Mouse (Mus musculus) liver, postnatal 0 days (tissue): Measurements from ENCODE around the gene Nek5. TPM values are rescaled to one million over a fixed set of nuclear protein-coding genes. Genes with fewer than 3 reads are reported as not detected.

Source experiments
- ATAC-seq: fragments of 200-750 bp; cut with Nextera tagmentation; 2 replicates; pipeline ENCODE4 v1.8.0; 2017; ENCODE audit warnings: mild to moderate bottlenecking, moderate library complexity
- DNase-seq: peaks from one replicate; pipeline ENCODE4 v3.0.0-alpha.2; 2016
- H3K27ac ChIP-seq: fragments of 300-500 bp; sonication (generic); 2 replicates; pipeline ENCODE4 v1.5.1; 2014; ENCODE audit warnings: antibody characterized with exemption, moderate library complexity, mild to moderate bottlenecking, low read depth
- H3K27me3 ChIP-seq: fragments of 300-500 bp; sonication (generic); 2 replicates; pipeline ENCODE4 v1.6.1; 2014; ENCODE audit warnings: low read length, control low read depth, mixed read lengths; ENCODE audit not compliant: insufficient read depth
- H3K36me3 ChIP-seq: fragments of 300-500 bp; sonication (generic); replicated peaks from 2 replicates; pipeline ENCODE4 v1.6.1; 2014; ENCODE audit warnings: mild to moderate bottlenecking, control low read depth, low read length, moderate library complexity, mixed read lengths; ENCODE audit not compliant: insufficient read depth
- H3K4me1 ChIP-seq: fragments of 300-500 bp; sonication (generic); 2 replicates; pipeline ENCODE4 v1.6.1; 2014; ENCODE audit warnings: antibody characterized with exemption, mild to moderate bottlenecking, control low read depth; ENCODE audit not compliant: insufficient read depth
- H3K4me2 ChIP-seq: fragments of 300-500 bp; sonication (generic); 2 replicates; pipeline ENCODE4 v1.6.1; 2014; ENCODE audit warnings: low read depth, mild to moderate bottlenecking, low read length, moderate library complexity, mixed read lengths
- H3K4me3 ChIP-seq: fragments of 300-500 bp; sonication (generic); 2 replicates; pipeline ENCODE4 v1.5.1; 2014; ENCODE audit warnings: low read depth, low read length
- H3K9ac ChIP-seq: fragments of 300-500 bp; sonication (generic); replicated peaks from 2 replicates; pipeline ENCODE4 v1.6.1; 2014; ENCODE audit warnings: mild to moderate bottlenecking, moderate library complexity
- H3K9me3 ChIP-seq: fragments of 300-500 bp; sonication (generic); 2 replicates; pipeline ENCODE4 v1.6.1; 2016; ENCODE audit warnings: mild to moderate bottlenecking, control low read depth, low read length, mixed read lengths
- CTCF ChIP-seq: sonication (generic); IDR thresholded peaks from 2 replicates; pipeline ENCODE4 v1.5.1; 2016; ENCODE audit warnings: antibody characterized with exemption, low read depth
- EP300 ChIP-seq: IDR thresholded peaks from 2 replicates; pipeline ENCODE4 v1.6.1; 2016; ENCODE audit warnings: antibody characterized with exemption, low read depth, mild to moderate bottlenecking
- WGBS: fragments of 180-500 bp; shearing (Covaris S2); extraction: QIAGEN DNeasy Blood & Tissue Kit; methylation state at CpG from one replicate; pipeline ENCODE4 v1.1.7; 2014; ENCODE audit not compliant: insufficient replicate concordance; 5-methylcytosine and 5-hydroxymethylcytosine counted together
- polyA plus RNA-seq: library from polyadenylated mRNA; unstranded; fragments of >200 nt; fragmentation: Nextera tagmentation; extraction: Ambion mirVana; gene quantifications from 2 replicates; pipeline ENCODE4 v1.2.1, GENCODE M21; 2015

The Nek5 gene
- polyA plus RNA-seq, 1 experiment from 2014 or later, result 0.26 TPM

- Histone ChIP-seq H3K4me3 (peak within 1 kb of the TSS; percentile 95), H3K9ac (peak within 1 kb of the TSS; percentile 86), H3K36me3 (peaks cover 6% of the 10 kb centered on the region), H3K27me3 (no peaks in the 10 kb centered on the region), H3K9me3 (no peaks in the 10 kb centered on the region), H3K4me2 (peak within 1 kb of the TSS; percentile 92), H3K4me1 (peaks cover 28% of the 10 kb centered on the region), H3K27ac (peak within 1 kb of the TSS; percentile 75)
- under 1% methylated on average over 43 of the region's 46 CpGs for WGBS
- ATAC-seq, result peak; percentile 61
- peak; percentile 74 for DNase-seq
- no peak for TF ChIP-seq EP300
- no peak for TF ChIP-seq CTCF
Observed at GRCm38 (mm10) chr8:22059821-22060445, 64.9 kb downstream of the Nek5 start, which contains the start of gene Atp7b. Gene Atp7b, minus strand, starts transcription at chr8:22060305.

GRCm38 (mm10) chr8:22059153-22059738 lies 65.6 kb downstream of the Nek5 start:
- no peaks in the 10 kb centered on the region for H3K9me3 ChIP-seq
- H3K36me3 ChIP-seq, result peaks cover 5% of the 10 kb centered on the region
- H3K27ac ChIP-seq, result peak overlapping the region; percentile 75
- peak overlapping the region; percentile 95 for H3K4me3 ChIP-seq
- TF ChIP-seq CTCF, result no peak
- H3K4me2 ChIP-seq, result peak overlapping the region; percentile 92
- H3K4me1 ChIP-seq, result peaks cover 35% of the 10 kb centered on the region
- no peaks in the 10 kb centered on the region for H3K27me3 ChIP-seq
- 25% methylated on average over 11 of the region's 11 CpGs for WGBS
- no peak for ATAC-seq
- peak overlapping the region; percentile 86 for H3K9ac ChIP-seq
- no peak for DNase-seq

- Histone ChIP-seq H3K27me3 (no peaks in the 10 kb centered on the region), H3K9me3 (no peaks in the 10 kb centered on the region), H3K4me3 (peak overlapping the region; percentile 95), H3K9ac (peak overlapping the region; percentile 19; the same call in 1 of the 2 replicates), H3K4me2 (peak overlapping the region; percentile 92), H3K36me3 (no peaks in the 10 kb centered on the region; the same call in 1 of the 2 replicates), H3K4me1 (peaks cover 38% of the 10 kb centered on the region), H3K27ac (peak overlapping the region; percentile 31)
- ATAC-seq, result no peak
- DNase-seq, result no peak
- TF ChIP-seq EP300 (peak; percentile 84), CTCF (no peak)
- WGBS, result 40% methylated on average over 9 of the region's 9 CpGs
Observed at GRCm38 (mm10) chr8:22058368-22058767, 66.5 kb downstream of the Nek5 start.

GRCm38 (mm10) chr8:22056850-22057249 lies 68.0 kb downstream of the Nek5 start:
- Histone ChIP-seq H3K4me3 (no peak overlapping the region), H3K4me2 (no peak overlapping the region), H3K9ac (no peak overlapping the region), H3K4me1 (peaks cover 37% of the 10 kb centered on the region), H3K9me3 (no peaks in the 10 kb centered on the region), H3K27ac (no peak overlapping the region), H3K36me3 (no peaks in the 10 kb centered on the region), H3K27me3 (no peaks in the 10 kb centered on the region)
- DNase-seq (no peak), ATAC-seq (no peak)
- no peak for TF ChIP-seq CTCF
- no peak for TF ChIP-seq EP300
- 59% methylated on average over 3 of the region's 3 CpGs for WGBS

GRCm38 (mm10) chr8:22055492-22055877 lies 69.4 kb downstream of the Nek5 start:
- H3K9me3 ChIP-seq, result no peaks in the 10 kb centered on the region
- H3K4me1 ChIP-seq, result peaks cover 29% of the 10 kb centered on the region
- 71% methylated on average over 2 of the region's 2 CpGs for WGBS
- TF ChIP-seq EP300 (no peak), CTCF (no peak)
- peak overlapping the region; percentile 79 for H3K27ac ChIP-seq
- H3K4me2 ChIP-seq, result peak overlapping the region; percentile 58
- ATAC-seq (no peak), DNase-seq (no peak)
- H3K36me3 ChIP-seq, result no peaks in the 10 kb centered on the region
- 0 out of 2 replicates have a peak overlapping the region, but pooled peaks have one; percentile 22 for H3K4me3 ChIP-seq
- H3K9ac ChIP-seq, result no peak overlapping the region
- no peaks in the 10 kb centered on the region for H3K27me3 ChIP-seq

- Histone ChIP-seq H3K27ac (peak overlapping the region; percentile 79), H3K27me3 (no peaks in the 10 kb centered on the region), H3K9ac (no peak overlapping the region), H3K4me3 (0 out of 2 replicates have a peak overlapping the region, but pooled peaks have one; percentile 22), H3K9me3 (no peaks in the 10 kb centered on the region), H3K4me2 (peak overlapping the region; percentile 58), H3K36me3 (no peaks in the 10 kb centered on the region), H3K4me1 (peaks cover 29% of the 10 kb centered on the region)
- DNase-seq (peak; percentile 51), ATAC-seq (peak; percentile 84)
- WGBS, result 36% methylated on average over 12 of the region's 12 CpGs
- TF ChIP-seq CTCF (no peak), EP300 (peak; percentile 37; the same call in 1 of the 2 replicates)
Observed at GRCm38 (mm10) chr8:22054674-22055491, 70.0 kb downstream of the Nek5 start.
